Mouse (Mus musculus) lung, embryonic 15.5 days (tissue): ENCODE data around the gene Naxd. TPM values are rescaled to one million over a fixed set of nuclear protein-coding genes. Genes with fewer than 3 reads are reported as not detected.
A peak's percentile ranks its signal among the peaks of the same experiment; 100 is the strongest.
"Not testable (repeated sequence)": the region's sequence is repeated elsewhere in the genome, so short reads cannot be mapped to it uniquely, and the experiment has no call there.

ENCODE experiments used
- ATAC-seq: fragments of 200-750 bp; cut with Nextera tagmentation; 2 replicates; pipeline ENCODE4 v1.8.0; 2017; ENCODE audit warnings: moderate number of reproducible peaks, borderline replicate concordance; ENCODE audit not compliant: low FRiP score, low TSS enrichment; ENCODE audit errors: extremely low read depth
- H3K27ac ChIP-seq: fragments of 300-500 bp; sonication (generic); 2 replicates; pipeline ENCODE4 v1.5.1; 2015; ENCODE audit warnings: moderate library complexity, mild to moderate bottlenecking, inconsistent platforms
- H3K27me3 ChIP-seq: fragments of 300-500 bp; sonication (generic); 2 replicates; pipeline ENCODE4 v1.6.1; 2015; ENCODE audit warnings: inconsistent platforms
- H3K36me3 ChIP-seq: fragments of 300-500 bp; sonication (generic); 2 replicates; pipeline ENCODE4 v1.6.1; 2015; ENCODE audit warnings: inconsistent platforms
- H3K4me1 ChIP-seq: fragments of 300-500 bp; sonication (generic); 2 replicates; pipeline ENCODE4 v1.6.1; 2015; ENCODE audit warnings: inconsistent platforms
- H3K4me2 ChIP-seq: fragments of 300-500 bp; sonication (generic); 2 replicates; pipeline ENCODE4 v1.6.1; 2015; ENCODE audit warnings: inconsistent platforms, mild to moderate bottlenecking, moderate library complexity
- H3K4me3 ChIP-seq: fragments of 300-500 bp; sonication (generic); 2 replicates; pipeline ENCODE4 v1.5.1; 2015; ENCODE audit warnings: mild to moderate bottlenecking, inconsistent platforms
- H3K9ac ChIP-seq: fragments of 300-500 bp; sonication (generic); 2 replicates; pipeline ENCODE4 v1.6.1; 2015; ENCODE audit warnings: inconsistent platforms
- H3K9me3 ChIP-seq: fragments of 300-500 bp; sonication (generic); 2 replicates; pipeline ENCODE4 v1.6.1; 2016; ENCODE audit warnings: inconsistent platforms
- WGBS: fragments of 180-500 bp; shearing (Covaris S2); methylation state at CpG from one replicate; pipeline ENCODE4 v1.1.7; 2015; 5-methylcytosine and 5-hydroxymethylcytosine counted together
- polyA plus RNA-seq: library from polyadenylated mRNA; unstranded; fragments of >200 nt; fragmentation: Nextera tagmentation; extraction: Ambion mirVana; gene quantifications from 2 replicates; pipeline ENCODE4 v1.2.1, GENCODE M21; 2015

Naxd gene
- polyA plus RNA-seq, 1 experiment from 2014 or later: 157 TPM

DNA sequence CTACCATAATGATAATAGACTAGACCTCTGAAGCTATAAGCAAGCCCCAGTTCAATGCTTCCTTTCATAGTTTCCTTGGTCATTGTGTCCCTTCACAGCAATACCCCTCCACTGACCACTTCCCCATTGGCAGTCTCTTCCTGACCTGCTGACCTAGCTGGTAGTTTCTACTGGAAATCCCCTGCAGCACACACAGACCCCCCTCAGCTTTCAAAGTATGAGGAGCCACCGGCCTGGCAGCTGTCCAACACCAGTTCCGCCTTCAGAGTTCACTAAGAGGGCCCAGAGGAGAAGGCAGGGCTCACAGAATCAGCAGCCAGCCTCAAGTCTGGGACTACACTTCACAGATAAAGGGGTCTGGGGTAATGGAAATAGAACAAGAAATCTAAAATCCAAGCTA, 36.4 kb upstream of the Naxd start:
- no peak overlapping the region for H3K4me2 ChIP-seq
- ATAC-seq: no peak
- no peak overlapping the region for H3K4me3 ChIP-seq
- H3K36me3 ChIP-seq: no peaks in the 10 kb centered on the region
- 8% methylated on average over 2 of the region's 2 CpGs for WGBS
- H3K27me3 ChIP-seq: no peaks in the 10 kb centered on the region
- no peak overlapping the region for H3K9ac ChIP-seq
- no peaks in the 10 kb centered on the region for H3K9me3 ChIP-seq
- H3K27ac ChIP-seq: no peak overlapping the region
- H3K4me1 ChIP-seq: peaks cover 30% of the 10 kb centered on the region

DNA sequence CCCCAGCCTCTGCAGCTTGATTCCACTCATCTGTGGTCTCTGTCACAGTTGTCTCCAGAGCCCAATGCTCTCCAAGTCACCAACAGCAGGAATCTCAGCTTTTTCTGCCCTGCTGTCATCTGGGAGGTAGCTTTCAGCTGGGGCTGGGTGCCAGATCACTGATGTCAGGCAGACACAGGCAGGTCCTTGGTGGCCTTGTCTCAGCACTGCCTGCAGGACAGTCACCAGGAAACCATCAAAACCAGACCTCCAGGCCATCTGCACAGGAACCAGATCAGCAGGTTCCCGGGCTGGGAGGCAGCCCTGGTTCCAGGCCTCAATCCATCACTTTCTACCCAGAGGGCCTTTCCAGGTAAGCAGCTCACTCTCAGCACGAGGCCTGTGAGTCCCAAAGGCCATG, 35.5 kb upstream of the Naxd start:
- Histone ChIP-seq H3K27me3 (no peaks in the 10 kb centered on the region), H3K4me3 (no peak overlapping the region), H3K4me1 (peaks cover 30% of the 10 kb centered on the region), H3K9ac (no peak overlapping the region), H3K4me2 (no peak overlapping the region), H3K36me3 (no peaks in the 10 kb centered on the region), H3K9me3 (no peaks in the 10 kb centered on the region), H3K27ac (no peak overlapping the region)
- 57% methylated on average over 2 of the region's 2 CpGs for WGBS
- no peak for ATAC-seq

DNA sequence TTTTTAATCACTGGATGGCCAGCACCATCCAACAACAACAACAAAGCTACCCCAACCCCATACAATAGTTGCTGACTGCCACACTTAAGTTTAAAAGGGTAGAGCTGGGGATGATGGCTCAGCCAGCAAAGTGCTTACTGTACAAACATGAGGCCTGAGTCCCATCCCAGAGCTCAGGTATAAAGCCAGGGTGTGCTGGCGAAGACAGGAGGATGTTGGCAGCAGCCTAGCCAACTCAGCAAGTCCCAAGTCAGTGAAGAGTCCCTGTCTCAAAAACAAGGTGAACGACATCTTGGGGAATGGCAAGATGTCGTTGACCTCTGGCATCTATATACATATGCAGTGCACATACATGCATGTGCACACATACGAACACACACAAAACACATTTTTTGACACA, 34.7 kb upstream of the Naxd start:
- no peak overlapping the region for H3K27ac ChIP-seq

DNA sequence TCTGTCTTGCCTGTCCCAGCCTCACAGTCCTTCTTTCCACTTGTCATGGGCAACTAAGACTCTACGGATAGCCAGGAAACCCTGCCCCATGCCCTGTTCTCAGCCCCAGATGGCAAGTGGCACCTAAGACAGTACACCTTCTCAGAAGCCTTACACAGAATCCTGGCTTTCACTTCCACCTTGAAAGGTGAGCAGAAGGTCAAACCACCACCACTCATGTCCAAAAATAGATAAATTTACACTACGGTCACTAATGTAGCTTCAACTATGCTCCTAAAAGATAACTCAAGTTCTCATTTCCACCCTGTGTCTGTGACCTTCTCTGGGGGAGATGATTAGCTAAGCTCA, 33.8 kb upstream of the Naxd start:
- Histone ChIP-seq H3K4me3 (no peak overlapping the region), H3K9ac (no peak overlapping the region), H3K4me1 (peaks cover 21% of the 10 kb centered on the region), H3K4me2 (no peak overlapping the region), H3K9me3 (no peaks in the 10 kb centered on the region), H3K27ac (no peak overlapping the region), H3K27me3 (no peaks in the 10 kb centered on the region), H3K36me3 (no peaks in the 10 kb centered on the region)
- ATAC-seq: no peak
- WGBS: 79% methylated on average over 2 of the region's 2 CpGs

More for the DNA sequence above, 34.7 kb upstream of the Naxd start:
- Histone ChIP-seq H3K4me3 (no peak overlapping the region), H3K4me2 (no peak overlapping the region), H3K9ac (no peak overlapping the region), H3K27me3 (no peaks in the 10 kb centered on the region), H3K9me3 (no peaks in the 10 kb centered on the region), H3K36me3 (no peaks in the 10 kb centered on the region), H3K4me1 (peaks cover 29% of the 10 kb centered on the region)
- WGBS: 82% methylated on average over 4 of the region's 4 CpGs
- ATAC-seq: no peak

DNA sequence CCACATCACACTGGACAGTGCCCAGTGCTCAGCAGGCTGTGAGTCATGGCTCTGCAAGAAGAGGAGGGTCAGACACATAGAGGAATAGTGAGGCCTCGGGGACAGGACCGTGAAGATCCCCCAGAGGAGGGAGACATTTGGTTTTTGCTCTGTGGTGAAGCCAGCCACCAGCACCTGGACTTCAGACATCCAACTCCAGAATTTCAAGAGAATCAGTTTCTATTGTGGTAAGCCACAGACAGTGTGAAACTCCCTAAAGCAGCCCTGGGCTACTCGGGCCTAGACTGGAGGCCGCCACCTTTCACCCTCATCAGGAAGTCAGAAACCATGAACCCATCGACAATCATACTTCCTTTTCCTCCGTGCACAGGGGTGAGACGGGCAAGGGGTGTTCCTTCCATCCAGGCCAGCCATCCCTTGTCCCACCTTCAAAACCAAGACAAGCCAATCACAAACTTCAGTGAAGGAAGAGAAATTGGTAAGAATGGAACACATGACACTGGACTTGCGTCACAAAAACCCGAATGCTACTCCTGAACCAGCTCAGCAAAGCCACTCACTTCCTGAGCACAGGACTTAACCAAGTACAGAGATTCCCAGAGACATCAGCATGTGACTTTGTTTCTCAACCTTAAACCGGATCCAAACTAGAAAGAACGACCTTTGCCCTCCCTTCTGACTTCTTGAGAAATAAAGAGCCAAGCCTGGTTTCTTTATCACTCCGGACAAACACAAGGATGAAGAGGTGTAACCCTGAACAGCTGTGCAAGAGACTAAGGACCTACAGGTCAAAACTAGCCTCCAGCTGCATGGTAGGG, 33.2 kb upstream of the Naxd start:
- Histone ChIP-seq H3K36me3 (no peaks in the 10 kb centered on the region), H3K4me1 (peaks cover 15% of the 10 kb centered on the region), H3K27ac (no peak overlapping the region), H3K9ac (no peak overlapping the region), H3K4me2 (no peak overlapping the region), H3K27me3 (no peaks in the 10 kb centered on the region), H3K9me3 (no peaks in the 10 kb centered on the region), H3K4me3 (no peak overlapping the region)
- no peak for ATAC-seq
- WGBS: 74% methylated on average over 12 of the region's 12 CpGs

DNA sequence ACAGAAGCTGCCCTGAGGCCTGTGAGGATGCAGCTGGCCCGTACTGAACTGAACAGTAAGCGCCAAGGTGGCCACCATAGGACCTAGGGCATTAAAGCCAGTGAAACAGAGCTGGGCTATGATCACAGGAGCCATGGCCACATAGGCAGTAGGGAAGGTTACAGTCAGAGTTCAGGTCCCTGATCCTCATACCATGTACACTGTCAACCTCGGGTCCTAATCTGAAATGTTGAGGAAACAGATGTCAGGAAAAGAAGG, 32.7 kb upstream of the Naxd start:
- H3K4me1 ChIP-seq: peaks cover 14% of the 10 kb centered on the region
- ATAC-seq: no peak
- no peak overlapping the region for H3K4me2 ChIP-seq
- no peaks in the 10 kb centered on the region for H3K9me3 ChIP-seq
- no peak overlapping the region for H3K27ac ChIP-seq
- no peaks in the 10 kb centered on the region for H3K36me3 ChIP-seq
- H3K27me3 ChIP-seq: no peaks in the 10 kb centered on the region
- no peak overlapping the region for H3K9ac ChIP-seq
- no peak overlapping the region for H3K4me3 ChIP-seq
- WGBS: 64% methylated on average over 3 of the region's 3 CpGs

DNA sequence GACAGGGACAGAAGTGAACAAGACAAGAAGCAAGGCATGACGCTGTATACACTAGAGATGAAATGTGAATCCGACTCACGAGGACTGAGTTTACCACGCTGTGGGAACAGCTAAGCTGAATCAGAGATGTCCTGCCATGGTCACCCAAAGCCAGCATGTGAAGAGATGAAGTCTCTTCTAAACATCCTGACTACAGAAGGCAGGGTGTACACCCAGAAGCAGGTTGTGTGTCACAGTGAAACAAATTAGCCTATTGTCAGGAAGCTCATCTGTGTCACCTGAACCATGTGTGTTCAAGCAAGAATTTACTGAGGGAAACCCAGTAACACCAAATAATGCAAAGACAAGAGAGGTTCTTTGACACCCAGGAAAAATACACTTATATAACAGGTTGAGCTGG, 31.7 kb upstream of the Naxd start:
- Histone ChIP-seq H3K27me3 (no peaks in the 10 kb centered on the region), H3K9me3 (no peaks in the 10 kb centered on the region), H3K27ac (no peak overlapping the region), H3K4me2 (no peak overlapping the region), H3K4me3 (no peak overlapping the region), H3K36me3 (no peaks in the 10 kb centered on the region), H3K9ac (no peak overlapping the region), H3K4me1 (peaks cover 14% of the 10 kb centered on the region)
- no peak for ATAC-seq
- WGBS: 82% methylated on average over 4 of the region's 4 CpGs

DNA sequence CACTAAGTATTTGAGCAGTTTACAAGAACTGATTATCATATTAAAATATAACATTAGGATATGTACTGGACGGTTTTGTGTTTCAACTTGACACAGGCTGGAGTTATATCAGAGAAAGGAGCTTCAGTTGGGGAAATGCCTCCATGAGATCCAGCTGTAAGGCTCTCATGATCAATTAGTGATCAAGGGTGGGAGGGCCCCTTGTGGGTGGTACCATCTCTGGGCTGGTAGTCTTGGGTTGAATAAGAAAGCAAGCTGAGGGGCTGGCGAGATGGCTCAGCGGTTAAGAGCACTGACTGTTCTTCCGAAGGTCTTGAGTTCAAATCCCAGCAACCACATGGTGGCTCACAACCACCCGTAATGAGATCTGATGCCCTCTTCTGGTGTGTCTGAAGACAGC, 30.8 kb upstream of the Naxd start:
- not testable (repeated sequence) for H3K27ac ChIP-seq, ATAC-seq, H3K36me3 ChIP-seq, H3K27me3 ChIP-seq, H3K9me3 ChIP-seq, H3K4me2 ChIP-seq, H3K9ac ChIP-seq, H3K4me1 ChIP-seq, H3K4me3 ChIP-seq
- whole genome bisulfite sequencing: 86% methylated on average over 5 of the region's 5 CpGs

DNA sequence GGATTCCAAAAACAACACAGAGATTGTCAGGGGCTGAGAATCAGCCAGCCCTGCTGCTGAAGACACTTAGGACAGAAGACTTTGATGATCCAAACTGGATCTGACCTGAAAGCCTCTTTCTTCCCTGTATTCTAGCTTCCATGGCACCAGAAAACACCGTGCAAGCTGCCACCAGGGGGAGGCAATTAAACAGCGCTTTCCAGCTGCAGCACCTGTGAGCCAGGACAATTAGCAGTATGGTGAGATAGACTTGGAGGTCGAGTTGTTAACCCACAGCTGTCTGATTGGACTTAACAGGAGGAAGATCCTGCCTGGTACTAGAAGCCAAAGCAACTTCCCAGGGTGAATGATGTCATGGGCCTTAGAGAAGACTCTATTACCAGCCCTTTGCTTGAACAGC, 28.2 kb upstream of the Naxd start:
- no peak for ATAC-seq
- Histone ChIP-seq H3K9me3 (no peaks in the 10 kb centered on the region), H3K4me3 (no peak overlapping the region), H3K27me3 (peaks cover 1% of the 10 kb centered on the region; the same call in 1 of the 2 replicates), H3K4me1 (peaks cover 14% of the 10 kb centered on the region), H3K9ac (no peak overlapping the region), H3K4me2 (no peak overlapping the region), H3K27ac (no peak overlapping the region), H3K36me3 (no peaks in the 10 kb centered on the region)
- WGBS: 9% methylated on average over 3 of the region's 3 CpGs

DNA sequence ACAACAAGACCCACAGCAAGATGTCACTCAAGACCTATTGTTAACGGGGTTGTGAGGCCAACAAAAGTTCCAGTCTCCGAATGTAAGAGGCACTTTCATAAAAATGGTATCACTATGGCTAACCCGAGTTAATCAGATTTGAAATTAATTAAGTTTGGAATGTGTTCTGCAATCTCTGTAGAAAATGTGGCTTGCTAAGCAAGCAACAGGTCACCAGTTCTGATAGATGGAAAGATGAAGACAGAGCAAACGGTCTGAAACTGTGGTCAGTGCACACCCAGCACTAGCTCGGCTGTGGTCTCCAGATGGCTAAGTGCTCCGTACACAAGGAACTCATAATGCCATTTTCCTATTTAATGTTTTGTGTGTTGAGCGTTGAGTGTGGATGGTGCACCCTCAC, 26.6 kb upstream of the Naxd start:
- Histone ChIP-seq H3K9ac (no peak overlapping the region), H3K36me3 (no peaks in the 10 kb centered on the region), H3K9me3 (no peaks in the 10 kb centered on the region), H3K27me3 (peaks cover 11% of the 10 kb centered on the region; the same call in 1 of the 2 replicates), H3K27ac (no peak overlapping the region), H3K4me3 (no peak overlapping the region), H3K4me2 (no peak overlapping the region), H3K4me1 (peaks cover 20% of the 10 kb centered on the region)
- WGBS: 67% methylated on average over 7 of the region's 7 CpGs
- no peak for ATAC-seq

DNA sequence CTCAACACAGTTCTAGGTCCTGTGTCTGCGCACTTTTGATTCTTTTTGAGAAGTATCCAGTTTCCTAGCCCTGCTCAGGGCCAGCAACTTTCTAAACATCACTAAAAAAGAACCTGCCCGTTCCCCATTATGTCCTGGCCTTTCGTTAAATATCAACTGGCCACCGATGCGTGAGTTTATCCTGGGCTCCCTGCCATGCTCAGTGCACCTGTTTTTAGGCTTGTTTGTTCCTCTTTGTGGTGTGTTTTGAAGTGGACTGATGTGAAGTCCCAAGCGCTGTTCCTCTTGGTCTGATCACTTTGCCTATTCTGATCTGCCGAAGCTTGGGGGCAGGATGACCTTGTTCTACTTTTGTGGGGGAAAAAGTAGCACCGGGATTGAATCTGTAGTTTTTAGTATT, 26.0 kb upstream of the Naxd start:
- no peak overlapping the region for H3K4me3 ChIP-seq
- no peak overlapping the region for H3K9ac ChIP-seq
- no peaks in the 10 kb centered on the region for H3K36me3 ChIP-seq
- no peak overlapping the region for H3K27ac ChIP-seq
- no peaks in the 10 kb centered on the region for H3K9me3 ChIP-seq
- H3K27me3 ChIP-seq: peaks cover 17% of the 10 kb centered on the region; the same call in 1 of the 2 replicates
- no peak for ATAC-seq
- 53% methylated on average over 8 of the region's 8 CpGs for WGBS
- H3K4me2 ChIP-seq: no peak overlapping the region
- H3K4me1 ChIP-seq: peaks cover 24% of the 10 kb centered on the region

DNA sequence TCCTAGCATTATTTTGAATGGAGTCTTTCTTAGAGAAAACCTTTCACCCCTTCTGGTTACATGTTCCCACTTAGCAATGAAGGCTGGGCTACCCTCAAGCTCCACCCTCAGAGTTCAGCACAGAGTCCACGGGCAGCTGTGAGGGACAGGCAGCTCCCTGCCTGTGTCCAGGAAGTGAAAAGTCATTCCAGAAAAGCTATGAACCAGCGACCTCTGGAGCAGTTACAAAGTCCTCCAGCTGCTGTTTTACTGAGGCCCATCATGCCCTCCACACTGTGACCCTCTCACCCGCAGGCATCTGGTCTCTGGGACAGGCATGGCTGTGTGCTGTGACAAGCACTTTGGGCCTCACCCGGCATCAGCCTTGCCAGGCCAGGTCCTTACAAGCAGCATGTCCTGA, 24.2 kb upstream of the Naxd start:
- Histone ChIP-seq H3K4me1 (peaks cover 35% of the 10 kb centered on the region), H3K4me3 (no peak overlapping the region), H3K4me2 (no peak overlapping the region), H3K36me3 (no peaks in the 10 kb centered on the region), H3K27me3 (peaks cover 21% of the 10 kb centered on the region), H3K9ac (no peak overlapping the region), H3K27ac (peak overlapping the region; percentile 56), H3K9me3 (no peaks in the 10 kb centered on the region)
- 21% methylated on average over 4 of the region's 4 CpGs for WGBS
- peak; percentile 17; the same call in 1 of the 2 replicates for ATAC-seq

DNA sequence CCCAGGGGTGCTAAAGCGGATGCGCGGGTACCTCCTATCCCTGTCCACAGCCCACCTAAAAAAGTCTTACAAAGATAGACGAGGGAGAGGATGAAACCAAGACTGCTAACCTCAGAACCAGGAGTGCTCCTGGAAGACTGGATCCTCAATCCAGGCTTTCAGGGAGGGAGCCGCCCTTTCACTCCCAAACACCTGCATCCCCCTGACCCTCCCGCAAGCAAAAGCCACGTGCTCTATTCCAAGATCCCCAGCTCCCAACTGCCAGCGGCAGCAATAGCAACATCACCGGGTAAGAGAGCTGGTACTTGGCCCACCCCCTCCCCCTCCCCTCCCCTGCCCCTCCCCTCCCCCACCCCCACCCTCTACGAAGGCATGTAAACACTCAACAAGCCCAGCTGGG, 21.9 kb upstream of the Naxd start:
- H3K27me3 ChIP-seq: peaks cover 41% of the 10 kb centered on the region
- peak overlapping the region; percentile 26; the same call in 1 of the 2 replicates for H3K4me2 ChIP-seq
- no peak overlapping the region for H3K9ac ChIP-seq
- WGBS: 16% methylated on average over 9 of the region's 10 CpGs
- peak overlapping the region; percentile 91 for H3K27ac ChIP-seq
- H3K4me3 ChIP-seq: no peak overlapping the region
- no peaks in the 10 kb centered on the region for H3K36me3 ChIP-seq
- H3K9me3 ChIP-seq: no peaks in the 10 kb centered on the region
- peaks cover 45% of the 10 kb centered on the region for H3K4me1 ChIP-seq
- no peak for ATAC-seq
